Mouse (Mus musculus) cerebellum, adult 2 months (tissue): ENCODE data around the gene Sar1b.

Source experiments
- CTCF ChIP-seq: fragments of 200-500 bp; IDR thresholded peaks from 2 replicates; pipeline ENCODE4 v1.5.1; 2011; ENCODE audit warnings: low read depth, mild to moderate bottlenecking, control low read depth, low read length, moderate library complexity, borderline replicate concordance; ENCODE audit not compliant: insufficient read depth
- POLR2A ChIP-seq: fragments of 200-500 bp; IDR thresholded peaks from 2 replicates; pipeline ENCODE4 v1.6.1; 2011; ENCODE audit warnings: low read length, control low read depth, borderline replicate concordance; ENCODE audit not compliant: insufficient read depth

GRCm38 (mm10) chr11:51840657-51841056, 77.2 kb downstream of the Sar1b start:
- TF ChIP-seq POLR2A: no peak
- TF ChIP-seq CTCF: no peak
